Mouse (Mus musculus) ES-CJ7 (cell line): ENCODE measurements around the gene Tcp11x2.

ENCODE experiments used
- DNase-seq: peaks from one replicate; pipeline ENCODE4 v3.0.0; 2011; ENCODE audit warnings: low read depth, low spot score

Tcp11x2 gene

GRCm38 (mm10) chrX:135693633-135694032 lies at the start of gene Tcp11x2:
Tcp11x2 (minus strand) TSS chrX:135693790.
- DNase-seq: peak; percentile 2

DNA sequence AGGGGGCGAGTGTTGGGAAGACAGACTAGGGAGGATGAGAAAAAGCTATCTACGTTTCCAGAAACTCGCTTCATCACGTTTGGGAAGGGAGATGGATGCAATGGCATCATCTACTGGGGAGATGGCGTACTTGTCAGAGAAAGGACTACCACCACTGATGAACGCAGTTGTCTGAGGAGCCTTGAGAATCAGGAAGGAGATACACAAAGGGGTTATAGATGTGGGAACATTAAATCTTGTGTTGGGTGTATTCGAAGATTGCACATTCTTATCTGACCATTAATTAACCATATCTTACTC lies 49.4 kb upstream of the Tcp11x2 start:
- DNase-seq: peak; percentile 7

DNA sequence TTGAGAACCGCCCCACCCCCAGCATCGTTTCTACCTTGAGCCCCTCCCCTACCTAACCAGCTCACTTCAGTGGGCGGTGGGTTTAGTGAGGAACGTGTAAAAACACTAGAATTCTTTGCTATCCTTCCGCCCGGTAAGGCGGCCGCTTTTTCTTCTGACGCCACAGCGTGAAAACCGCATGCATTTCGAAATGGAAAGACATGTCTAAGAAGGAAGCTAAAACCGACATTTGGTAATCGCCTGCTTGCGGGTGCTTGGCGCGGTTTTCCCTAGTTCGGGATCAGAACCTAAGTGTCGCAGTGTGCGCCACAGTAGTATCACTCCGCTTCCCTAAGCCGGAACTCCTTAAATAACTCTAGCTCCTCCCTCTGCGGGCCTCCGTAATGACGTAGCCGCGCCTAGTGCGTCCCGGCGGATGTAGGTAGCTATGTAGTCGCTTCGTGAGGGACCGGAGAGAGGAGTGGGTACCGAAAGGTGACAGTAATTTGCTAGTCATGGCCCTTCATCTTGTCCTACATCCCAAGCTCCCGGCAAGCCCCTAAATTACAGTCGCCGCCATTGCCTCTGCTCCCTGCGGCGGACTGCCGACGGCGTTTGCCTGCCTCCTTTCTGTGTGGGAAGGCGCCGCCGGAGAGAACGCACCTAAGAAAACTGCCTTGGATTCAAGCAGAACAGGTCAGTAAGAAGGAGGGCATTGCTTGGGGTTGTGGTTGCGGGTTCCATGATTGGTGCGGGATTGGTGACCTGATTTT lies 48.9 kb upstream of the Tcp11x2 start, which contains the start of the genes Armcx5 and Gprasp1:
TSS of gene Armcx5 (plus strand) at position 430 of the 752 bp plus-strand sequence.
TSS of gene Gprasp1 (plus strand) at position 430 of the 752 bp plus-strand sequence.
- peak; percentile 92 for DNase-seq

- no peak for DNase-seq
Measured at GRCm38 (mm10) chrX:135738730-135739520, 45.3 kb upstream of the Tcp11x2 start.

- DNase-seq: no peak
Measured at GRCm38 (mm10) chrX:135725161-135725560, 31.6 kb upstream of the Tcp11x2 start, which contains the start of gene Tmsb15a. Tmsb15a (minus strand) TSS chrX:135725261.

DNA sequence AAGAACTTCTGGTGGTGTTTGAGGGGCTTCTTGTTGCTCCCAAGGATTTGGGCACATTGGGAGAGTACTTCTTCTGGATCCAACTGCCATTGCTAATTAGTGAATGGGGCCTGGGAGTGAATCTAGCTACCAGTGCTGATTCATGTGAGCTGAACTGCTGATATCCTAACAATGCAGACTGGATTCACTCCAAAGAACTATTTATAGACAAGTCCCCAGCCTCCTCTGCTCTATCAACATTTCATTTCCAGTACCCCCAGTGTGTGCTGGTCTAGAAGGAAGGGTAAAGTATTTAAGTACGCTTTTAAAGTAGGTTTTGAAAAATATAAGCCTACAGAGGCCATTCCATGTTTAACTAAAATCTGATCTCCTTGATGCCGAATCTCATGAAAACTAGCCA lies 19.3 kb upstream of the Tcp11x2 start:
- no peak for DNase-seq

GRCm38 (mm10) chrX:135704349-135704748 lies 10.8 kb upstream of the Tcp11x2 start:
- DNase-seq: no peak

DNA sequence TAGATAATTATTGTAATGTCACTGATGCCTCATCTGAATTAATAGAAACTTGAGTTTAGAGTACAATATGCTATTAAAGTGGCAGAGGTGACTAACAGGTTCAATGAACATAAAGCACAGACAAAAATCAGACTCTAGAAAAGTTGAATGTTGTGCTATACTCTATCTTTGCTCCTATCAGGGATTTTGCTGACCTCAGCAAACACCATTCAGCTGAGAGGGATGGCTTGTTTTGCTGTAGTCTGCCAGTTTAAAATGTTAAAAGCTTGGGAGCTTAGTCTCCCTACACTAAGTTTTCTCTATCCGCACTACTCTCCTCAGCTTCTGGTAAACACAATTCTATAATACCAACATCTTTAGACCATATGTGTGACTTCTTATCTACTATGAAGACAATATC lies 9.5 kb upstream of the Tcp11x2 start:
- DNase-seq: no peak

DNA sequence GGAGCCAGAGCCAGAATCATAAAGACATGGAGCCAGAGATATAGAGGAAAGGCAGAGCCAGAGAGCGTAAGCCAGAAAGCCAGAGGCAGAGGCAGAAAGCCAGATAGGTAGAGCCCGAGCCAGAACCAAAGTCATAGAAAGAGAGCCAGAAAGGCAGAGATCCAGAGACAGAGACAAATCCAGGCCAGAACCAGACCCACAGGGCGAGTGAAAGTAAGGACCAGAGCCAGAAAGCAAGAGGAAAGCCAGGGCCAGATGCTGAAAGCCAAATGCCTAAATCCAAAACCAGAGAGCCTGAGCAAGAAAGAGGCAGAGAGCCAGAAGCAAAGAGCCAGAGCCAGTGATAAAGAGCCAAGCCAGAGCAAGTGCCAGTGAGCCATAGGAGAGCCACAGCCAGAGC lies 5.8 kb downstream of the Tcp11x2 start:
- no peak for DNase-seq

DNA sequence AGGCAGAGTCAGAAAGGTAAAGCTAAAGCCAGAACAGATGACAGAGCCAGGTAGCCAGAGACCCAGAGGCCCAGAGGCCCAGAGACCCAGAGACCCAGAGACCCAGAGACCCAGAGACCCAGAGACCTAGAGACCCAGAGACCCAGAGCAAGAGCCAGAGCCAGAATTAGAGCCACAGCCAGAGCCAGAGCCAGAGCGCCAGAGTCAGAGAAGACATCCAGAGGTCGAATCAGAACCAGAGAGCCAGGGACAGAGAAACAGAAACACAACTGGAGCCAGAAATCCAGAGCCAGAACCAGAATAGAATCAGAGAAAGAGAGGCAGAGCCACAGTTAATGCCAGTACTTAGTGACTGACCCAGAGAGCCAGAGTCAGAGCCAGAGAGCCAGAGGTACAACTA lies 11.7 kb downstream of the Tcp11x2 start:
- no peak for DNase-seq

- DNase-seq: peak; percentile 20
Measured at GRCm38 (mm10) chrX:135652173-135652772, 41.3 kb downstream of the Tcp11x2 start.

DNA sequence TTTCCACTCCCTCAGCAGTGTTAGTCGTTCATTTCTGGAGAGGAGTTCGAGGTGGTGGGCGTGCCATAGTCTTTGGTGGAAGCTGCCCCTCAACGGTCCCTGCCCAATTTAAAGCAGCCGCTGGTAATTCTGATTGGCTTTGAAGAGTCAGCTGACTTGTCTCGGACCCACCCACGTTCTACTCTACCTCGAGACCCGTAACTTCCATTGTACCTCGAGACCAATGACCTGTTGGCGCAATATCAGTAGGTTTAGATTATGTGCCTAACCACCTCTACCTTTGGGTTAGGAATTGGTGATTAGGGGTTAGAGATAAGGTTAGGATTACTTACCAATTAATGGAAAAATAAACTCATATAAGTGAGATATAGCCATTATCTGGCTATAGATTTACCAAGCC lies 66.0 kb downstream of the Tcp11x2 start, which contains the start of gene Prame:
TSS of gene Prame (minus strand) at position 101 of the 400 bp plus-strand sequence.
- no peak for DNase-seq
